Mouse (Mus musculus) heart, embryonic 16.5 days (tissue): ENCODE measurements around the gene Cd55. TPM values are rescaled to one million over a fixed set of nuclear protein-coding genes. Genes with fewer than 3 reads are reported as not detected.
A peak's percentile ranks its signal among the peaks of the same experiment; 100 is the strongest.

ENCODE experiments used
- ATAC-seq: fragments of 200-750 bp; cut with Nextera tagmentation; replicated peaks from 2 replicates; pipeline ENCODE4 v1.8.0; 2017; ENCODE audit warnings: moderate number of reproducible peaks; ENCODE audit not compliant: insufficient read depth, low FRiP score; ENCODE audit errors: extremely low read depth
- H3K27ac ChIP-seq: fragments of 300-500 bp; sonication (generic); 2 replicates; pipeline ENCODE4 v1.5.1; 2014; ENCODE audit warnings: mild to moderate bottlenecking, low read length, control low read depth, moderate library complexity
- H3K27me3 ChIP-seq: fragments of 300-500 bp; sonication (generic); 2 replicates; pipeline ENCODE4 v1.6.1; 2014; ENCODE audit warnings: low read length, mixed read lengths; ENCODE audit not compliant: control insufficient read depth, insufficient read depth
- H3K36me3 ChIP-seq: fragments of 300-500 bp; sonication (generic); 2 replicates; pipeline ENCODE4 v1.6.1; 2014; ENCODE audit not compliant: control insufficient read depth, insufficient read depth
- H3K4me1 ChIP-seq: fragments of 300-500 bp; sonication (generic); 2 replicates; pipeline ENCODE4 v1.6.1; 2014; ENCODE audit warnings: low read length, mixed read lengths; ENCODE audit not compliant: control insufficient read depth, insufficient read depth
- H3K4me2 ChIP-seq: fragments of 300-500 bp; sonication (generic); 2 replicates; pipeline ENCODE4 v1.6.1; 2014; ENCODE audit warnings: low read depth, mild to moderate bottlenecking, control low read depth, low read length
- H3K4me3 ChIP-seq: fragments of 300-500 bp; sonication (generic); 2 replicates; pipeline ENCODE4 v1.5.1; 2014; ENCODE audit warnings: mild to moderate bottlenecking, control low read depth, low read length
- H3K9ac ChIP-seq: fragments of 300-500 bp; sonication (generic); 2 replicates; pipeline ENCODE4 v1.6.1; 2014; ENCODE audit warnings: low read length, control low read depth
- H3K9me3 ChIP-seq: fragments of 300-500 bp; sonication (generic); replicated peaks from 2 replicates; pipeline ENCODE4 v1.6.1; 2016; ENCODE audit warnings: low read length; ENCODE audit not compliant: control insufficient read depth
- WGBS: fragments of 180-500 bp; shearing (Covaris S2); extraction: QIAGEN DNeasy Blood & Tissue Kit; methylation state at CpG from one replicate; pipeline ENCODE4 v1.1.7; 2014; 5-methylcytosine and 5-hydroxymethylcytosine counted together
- polyA plus RNA-seq: library from polyadenylated mRNA; unstranded; fragments of >200 nt; fragmentation: Nextera tagmentation; extraction: Ambion mirVana; gene quantifications from 2 replicates; pipeline ENCODE4 v1.2.1, GENCODE M21; 2015

The Cd55 gene
- polyA plus RNA-seq = 11.7 and 12.5 TPM in 2 replicates

DNA sequence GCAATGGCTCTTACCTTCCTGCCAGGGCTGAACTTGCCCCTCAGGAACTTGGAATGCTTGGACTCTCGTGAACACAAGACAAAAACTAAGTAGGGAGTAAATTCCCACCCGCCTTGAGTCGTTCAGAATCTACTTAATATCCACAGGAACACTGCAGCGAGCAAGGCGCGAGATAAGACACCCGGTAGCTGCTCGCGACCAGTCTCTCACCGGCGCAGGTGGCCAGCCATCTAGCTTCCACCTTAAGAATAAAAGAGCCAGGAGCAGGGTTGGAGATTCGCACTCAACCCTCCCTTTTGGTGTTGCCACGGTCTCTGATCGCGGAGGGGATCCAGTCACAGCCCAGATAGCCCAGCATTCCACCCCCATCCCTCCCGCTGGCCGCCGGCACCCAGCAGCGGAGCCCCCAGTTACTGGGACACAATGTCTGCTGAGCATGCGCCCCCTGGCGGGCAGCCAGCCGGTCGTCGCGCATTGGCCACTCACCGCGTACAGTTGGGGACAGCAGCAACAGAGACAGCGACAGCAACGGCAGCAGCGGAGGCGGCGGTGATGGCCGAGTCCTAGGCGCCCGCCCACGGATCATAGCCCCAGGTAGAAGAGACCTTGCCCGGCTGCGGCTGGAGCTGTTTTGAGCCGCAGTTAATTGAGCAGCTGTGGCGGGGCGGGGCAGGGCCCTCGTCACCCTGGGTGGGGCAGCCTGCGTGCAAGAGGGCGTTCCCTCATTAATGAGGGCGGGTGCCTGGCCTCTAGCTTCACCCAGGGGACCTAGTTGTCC, at the start of gene Cd55:
Gene Cd55, minus strand, starts transcription at position 661 of the 778 bp plus-strand sequence.
- Histone ChIP-seq H3K9ac (peak within 1 kb of the TSS; percentile 74), H3K36me3 (no peaks in the 10 kb centered on the region), H3K9me3 (no peaks in the 10 kb centered on the region), H3K4me2 (peak within 1 kb of the TSS; percentile 80), H3K4me1 (no peaks in the 10 kb centered on the region), H3K4me3 (peak within 1 kb of the TSS; percentile 71), H3K27me3 (0 out of 2 replicates have a peak, but pooled peaks cover 2% of the 10 kb centered on the region), H3K27ac (peak within 1 kb of the TSS; percentile 25; the same call in 1 of the 2 replicates)
- WGBS = under 1% methylated on average over 45 of the region's 45 CpGs
- ATAC-seq = peak; percentile 90

GRCm38 (mm10) chr1:130511823-130512370, 49.4 kb upstream of the Cd55 start:
- Histone ChIP-seq H3K36me3 (no peaks in the 10 kb centered on the region), H3K27me3 (no peaks in the 10 kb centered on the region), H3K27ac (no peak overlapping the region), H3K4me2 (no peak overlapping the region), H3K9ac (no peak overlapping the region), H3K4me3 (no peak overlapping the region), H3K4me1 (no peaks in the 10 kb centered on the region; the same call in 1 of the 2 replicates), H3K9me3 (no peaks in the 10 kb centered on the region)
- ATAC-seq = no peak; the same call in 1 of the 2 replicates
- WGBS = 64% methylated on average over 3 of the region's 3 CpGs

GRCm38 (mm10) chr1:130508957-130509350, 46.4 kb upstream of the Cd55 start:
- H3K9me3 ChIP-seq = no peaks in the 10 kb centered on the region
- no peak overlapping the region for H3K4me3 ChIP-seq
- H3K9ac ChIP-seq = no peak overlapping the region
- H3K4me2 ChIP-seq = no peak overlapping the region
- ATAC-seq = no peak
- H3K4me1 ChIP-seq = no peaks in the 10 kb centered on the region; the same call in 1 of the 2 replicates
- H3K27me3 ChIP-seq = no peaks in the 10 kb centered on the region
- 34% methylated on average over 2 of the region's 2 CpGs for WGBS
- H3K27ac ChIP-seq = 0 out of 2 replicates have a peak overlapping the region, but pooled peaks have one; percentile 37
- no peaks in the 10 kb centered on the region for H3K36me3 ChIP-seq

DNA sequence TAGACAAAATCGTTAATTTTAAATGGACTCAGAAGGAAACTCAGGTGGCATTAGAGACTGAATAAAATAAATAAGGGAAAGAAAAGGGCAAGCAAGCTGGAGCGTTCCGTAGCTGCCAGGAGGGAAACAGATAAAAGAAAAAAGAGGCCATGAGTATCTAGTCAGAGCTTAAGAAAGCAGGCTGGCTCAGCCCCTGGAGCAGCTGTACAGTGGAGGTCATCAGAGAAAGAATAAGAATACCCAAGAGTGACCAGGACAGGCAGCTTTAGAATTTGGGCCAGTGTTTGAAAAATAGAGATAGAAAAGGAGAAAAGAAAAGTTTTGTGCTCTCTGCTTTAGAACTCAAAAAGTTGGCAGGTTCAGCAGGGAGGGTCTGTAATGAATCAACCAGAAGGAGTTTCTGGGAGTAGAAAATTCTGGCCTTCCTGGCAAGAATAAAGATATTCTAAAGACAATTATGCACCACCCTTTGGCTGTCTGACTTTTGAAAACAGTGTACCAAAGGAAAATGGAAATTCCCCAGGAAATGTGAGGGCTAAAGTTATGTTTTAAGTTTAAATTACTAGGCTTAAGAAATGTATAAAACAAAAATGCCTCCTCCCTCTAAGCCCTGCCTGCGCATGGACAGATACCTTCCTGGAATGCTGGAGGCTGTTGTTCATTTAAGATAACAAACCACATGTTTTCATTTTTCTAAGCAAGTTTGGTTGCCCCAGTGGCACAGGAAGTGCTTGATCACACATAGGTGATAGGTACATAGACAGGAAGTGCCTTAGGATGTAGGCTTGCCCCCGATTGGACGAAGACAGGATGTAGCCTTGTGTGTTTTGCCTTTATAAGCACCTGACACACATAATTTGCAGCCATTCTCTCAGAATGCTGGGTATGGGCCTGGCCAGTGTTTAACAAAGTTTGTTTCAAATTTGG, 45.7 kb upstream of the Cd55 start:
- H3K27ac ChIP-seq = peak overlapping the region; percentile 24; the same call in 1 of the 2 replicates

DNA sequence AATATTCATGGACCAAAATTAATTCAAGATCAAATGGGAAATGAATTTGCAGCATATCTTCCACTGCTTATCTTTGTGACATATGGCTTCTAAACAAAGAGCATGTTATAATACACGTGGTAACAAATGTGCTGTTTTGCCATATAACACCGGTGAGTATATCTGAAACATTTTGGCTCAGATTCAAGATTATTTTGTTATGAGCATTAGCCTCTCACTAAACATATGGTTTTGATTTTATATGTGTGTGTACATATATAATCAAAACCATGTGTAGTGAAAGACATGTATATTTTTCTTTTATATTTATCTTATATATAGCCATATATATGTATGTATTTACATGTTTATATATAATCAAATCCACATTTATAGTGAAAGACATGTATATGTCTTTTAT, 44.9 kb upstream of the Cd55 start:
- no peak overlapping the region for H3K27ac ChIP-seq
- no peak overlapping the region for H3K4me3 ChIP-seq
- no peaks in the 10 kb centered on the region for H3K9me3 ChIP-seq
- H3K36me3 ChIP-seq = no peaks in the 10 kb centered on the region
- ATAC-seq = no peak
- H3K27me3 ChIP-seq = no peaks in the 10 kb centered on the region
- H3K4me2 ChIP-seq = no peak overlapping the region
- WGBS = 49% methylated on average over 2 of the region's 2 CpGs
- H3K4me1 ChIP-seq = no peaks in the 10 kb centered on the region; the same call in 1 of the 2 replicates
- no peak overlapping the region for H3K9ac ChIP-seq

More for the DNA sequence above, 45.7 kb upstream of the Cd55 start:
- H3K27me3 ChIP-seq = no peaks in the 10 kb centered on the region
- no peak overlapping the region for H3K9ac ChIP-seq
- no peaks in the 10 kb centered on the region for H3K9me3 ChIP-seq
- 55% methylated on average over 6 of the region's 6 CpGs for WGBS
- no peak overlapping the region for H3K4me3 ChIP-seq
- ATAC-seq = no peak
- H3K4me2 ChIP-seq = no peak overlapping the region
- no peaks in the 10 kb centered on the region; the same call in 1 of the 2 replicates for H3K4me1 ChIP-seq
- H3K36me3 ChIP-seq = no peaks in the 10 kb centered on the region

- Histone ChIP-seq H3K9ac (no peak overlapping the region), H3K4me3 (no peak overlapping the region), H3K27me3 (no peaks in the 10 kb centered on the region), H3K36me3 (no peaks in the 10 kb centered on the region), H3K9me3 (no peaks in the 10 kb centered on the region), H3K27ac (no peak overlapping the region), H3K4me2 (no peak overlapping the region), H3K4me1 (no peaks in the 10 kb centered on the region)
- ATAC-seq = no peak
- WGBS = 65% methylated on average over 2 of the region's 2 CpGs
These were observed 37.4 kb upstream of the Cd55 start for GRCm38 (mm10) chr1:130499962-130500361.

DNA sequence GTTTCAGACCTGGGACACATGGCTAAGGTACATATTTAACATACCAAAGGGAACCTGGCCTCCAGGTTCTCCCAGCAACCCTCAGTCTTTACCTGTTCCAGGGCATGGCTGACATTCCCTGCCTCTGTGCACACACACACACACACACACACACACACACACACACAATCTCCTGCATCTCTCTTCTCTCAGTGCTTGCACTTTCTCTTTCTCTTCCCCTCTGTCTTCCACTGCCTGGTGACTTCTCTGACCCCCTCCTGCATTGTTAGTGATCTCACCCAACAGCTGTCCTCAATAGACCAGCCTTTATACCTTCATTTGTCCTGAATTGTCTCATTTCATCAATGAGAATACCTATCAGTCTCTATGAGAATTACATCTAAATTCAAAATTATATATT, 35.8 kb upstream of the Cd55 start:
- Histone ChIP-seq H3K9ac (no peak overlapping the region), H3K4me2 (no peak overlapping the region), H3K36me3 (no peaks in the 10 kb centered on the region), H3K4me3 (no peak overlapping the region), H3K27ac (no peak overlapping the region), H3K9me3 (no peaks in the 10 kb centered on the region), H3K4me1 (no peaks in the 10 kb centered on the region), H3K27me3 (no peaks in the 10 kb centered on the region)
- ATAC-seq = no peak

DNA sequence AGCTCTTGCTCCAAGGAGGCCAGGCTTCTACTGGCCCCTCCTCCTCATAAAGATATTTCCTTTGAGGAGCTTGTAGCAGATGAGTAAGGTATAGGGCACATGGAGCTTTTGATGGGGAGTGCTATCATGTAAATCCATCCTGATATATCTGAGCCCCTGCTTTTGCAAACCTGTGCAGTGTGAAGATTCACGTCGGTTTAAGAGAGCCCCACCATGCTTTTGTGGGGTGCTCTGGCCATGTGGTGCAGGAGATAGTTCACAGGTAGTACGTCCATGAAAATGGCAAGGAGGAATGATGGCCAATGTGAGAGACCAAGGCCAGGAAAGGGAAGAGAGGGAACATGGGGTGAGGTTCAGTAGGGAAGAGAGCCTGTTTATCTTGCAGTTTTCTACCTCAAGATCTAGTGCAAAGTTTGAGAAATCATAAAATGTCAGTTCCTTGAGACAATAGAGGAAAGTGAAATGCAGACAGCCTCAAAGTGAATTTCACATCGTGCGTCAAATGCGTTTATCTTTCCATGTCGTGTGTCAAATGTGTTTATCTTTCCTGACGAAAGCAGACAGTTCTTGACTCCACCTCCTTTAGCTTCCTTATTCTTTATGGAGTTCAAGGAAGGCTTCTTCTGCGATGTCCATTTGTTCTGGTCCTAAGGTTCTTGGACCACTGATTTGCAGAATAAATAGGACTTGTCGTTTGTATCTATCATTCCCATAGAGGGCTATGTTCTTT, 24.4 kb upstream of the Cd55 start:
- no peak for ATAC-seq
- Histone ChIP-seq H3K27me3 (no peaks in the 10 kb centered on the region), H3K9me3 (no peaks in the 10 kb centered on the region; the same call in 1 of the 2 replicates), H3K9ac (no peak overlapping the region), H3K27ac (no peak overlapping the region), H3K4me1 (no peaks in the 10 kb centered on the region), H3K4me3 (no peak overlapping the region), H3K4me2 (no peak overlapping the region), H3K36me3 (no peaks in the 10 kb centered on the region)
- 62% methylated on average over 10 of the region's 10 CpGs for WGBS
